Comparison of ENCODE assay signal across 14 mouse cellular contexts in genomic region chr7:120553181-120553551, GRCm38 (mm10).
DNase-seq lines count a peak whose midpoint lies in the region; ATAC-seq and TF ChIP-seq lines count a peak whose summit lies in the region.
"Had no signal": no experiment of that assay in that cellular context is flagged by ENCODE, and none has a peak within 500 bp of the region (broad histone marks: within the 10 kb centered on the region; RNA-seq: fewer than 3 reads in every experiment).

No protein-coding gene starts in this region.

- H3K4me3 ChIP-seq in left cerebral cortex, adult 2 months: 0 out of 2 replicates have a peak overlapping the region, but pooled peaks have one; percentile 9
- H3K4me3 ChIP-seq in forebrain, embryonic 15.5 days: peak overlapping the region; percentile 31
- H3K4me3 ChIP-seq in limb, embryonic 13.5 days: no peak overlapping the region
- peak overlapping the region; percentile 14 for H3K4me3 ChIP-seq in neural tube, embryonic 13.5 days

- no peaks in the 10 kb centered on the region for H3K36me3 ChIP-seq in forebrain, embryonic 15.5 days
- no peaks in the 10 kb centered on the region for H3K36me3 ChIP-seq in limb, embryonic 13.5 days
- H3K36me3 ChIP-seq in neural tube, embryonic 13.5 days: no peaks in the 10 kb centered on the region
- H3K36me3 ChIP-seq: G1E had no signal

- no peak for DNase-seq in left cerebral cortex, adult 2 months (ENCODE audit: extremely low spot score in 1 of 2, low spot score in 2 of 2)
- no peak for DNase-seq in left cerebral cortex, adult 18-20 months (ENCODE audit: low spot score in 2 of 2)
- DNase-seq in lung, postnatal 25 days (ENCODE audit: low spot score): no peak
- no peak for DNase-seq in embryo, embryonic 10.5 days (ENCODE audit: low spot score)
- DNase-seq in spleen, adult 12 weeks (ENCODE audit: low spot score): no peak
- DNase-seq: adrenal gland, postnatal 25 days; kidney, adult 11 months; kidney, postnatal 4 days; liver, postnatal 0 days; thymus, postnatal 14 days had no signal

- ATAC-seq in forebrain, embryonic 15.5 days (replicated peaks): 0 out of 2 replicates have a peak, but pooled peaks have one; percentile 29
- no peak for ATAC-seq in limb, embryonic 13.5 days (ENCODE audit: low FRiP score, low read depth)
- no peak for ATAC-seq in neural tube, embryonic 13.5 days (ENCODE audit: low read depth)
- ATAC-seq: liver, postnatal 0 days had no signal

- TF ChIP-seq CTCF in left cerebral cortex, adult 2 months (IDR thresholded peaks at IDR 0.05): no peak

- H3K4me2 ChIP-seq in forebrain, embryonic 15.5 days (replicated peaks): peak overlapping the region; percentile 44
- peak overlapping the region; percentile 27; the same call in 1 of the 2 replicates for H3K4me2 ChIP-seq in limb, embryonic 13.5 days (replicated peaks)
- peak overlapping the region; percentile 45 for H3K4me2 ChIP-seq in neural tube, embryonic 13.5 days

- intact Hi-C loops in left cerebral cortex, adult 2 months (cut with DNase I): no loop called here

- H3K4me1 ChIP-seq in forebrain, embryonic 15.5 days: peaks cover 6% of the 10 kb centered on the region; the same call in 1 of the 2 replicates
- 0 out of 2 replicates have a peak, but pooled peaks cover 2% of the 10 kb centered on the region for H3K4me1 ChIP-seq in limb, embryonic 13.5 days
- H3K4me1 ChIP-seq in neural tube, embryonic 13.5 days (replicated peaks): 0 out of 2 replicates have a peak, but pooled peaks cover 6% of the 10 kb centered on the region

- H3K27ac ChIP-seq in left cerebral cortex, adult 2 months: no peak overlapping the region
- no peak overlapping the region for H3K27ac ChIP-seq in forebrain, embryonic 15.5 days (replicated peaks)
- H3K27ac ChIP-seq in limb, embryonic 13.5 days: no peak overlapping the region
- no peak overlapping the region for H3K27ac ChIP-seq in neural tube, embryonic 13.5 days (replicated peaks)

- H3K9ac ChIP-seq in forebrain, embryonic 15.5 days (replicated peaks): peak overlapping the region; percentile 24; the same call in 1 of the 2 replicates
- H3K9ac ChIP-seq in limb, embryonic 13.5 days: no peak overlapping the region
- no peak overlapping the region for H3K9ac ChIP-seq in neural tube, embryonic 13.5 days
- H3K9ac ChIP-seq: liver, postnatal 0 days had no signal

- H3K27me3 ChIP-seq in forebrain, embryonic 15.5 days: no peaks in the 10 kb centered on the region
- H3K27me3 ChIP-seq in limb, embryonic 13.5 days: peaks cover 3% of the 10 kb centered on the region; the same call in 1 of the 2 replicates
- H3K27me3 ChIP-seq in neural tube, embryonic 13.5 days: no peaks in the 10 kb centered on the region

- 41% methylated on average over 12 of the region's 12 CpGs for WGBS in forebrain, embryonic 15.5 days
- 51% methylated on average over 12 of the region's 12 CpGs for WGBS in limb, embryonic 13.5 days
- 54% methylated on average over 12 of the region's 12 CpGs for WGBS in neural tube, embryonic 13.5 days

- H3K9me3 ChIP-seq in forebrain, embryonic 15.5 days: no peaks in the 10 kb centered on the region
- H3K9me3 ChIP-seq in limb, embryonic 13.5 days: no peaks in the 10 kb centered on the region
- H3K9me3 ChIP-seq in neural tube, embryonic 13.5 days: no peaks in the 10 kb centered on the region
- H3K9me3 ChIP-seq: G1E had no signal
